Mouse (Mus musculus): ENCODE results near the gene Lyzl4. TPM values are rescaled to one million over a fixed set of nuclear protein-coding genes. Genes with fewer than 3 reads are reported as not detected.

Gene Lyzl4
- polyA plus RNA-seq, 1 experiment: 0.31 TPM

DNA sequence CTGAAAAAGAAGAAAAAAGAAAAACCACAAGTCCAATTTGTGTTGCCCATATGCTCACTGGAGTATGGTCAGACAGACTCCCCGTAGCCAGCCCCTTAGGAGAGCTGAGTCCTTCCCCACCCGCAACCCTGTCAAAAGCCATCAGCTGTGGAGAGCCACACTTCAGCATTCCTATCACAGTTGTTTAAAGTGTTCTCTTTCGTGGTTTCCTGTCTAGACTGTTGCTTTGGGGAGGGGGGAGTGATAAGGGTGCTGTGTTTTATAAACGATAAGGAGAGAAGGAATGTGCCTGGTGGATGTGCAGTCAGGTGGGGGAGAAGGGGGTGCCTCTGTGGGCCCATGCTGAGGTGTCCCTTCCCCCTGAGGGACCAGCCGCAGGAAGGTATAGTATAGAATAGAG lies 28.7 kb downstream of the Lyzl4 start:
- Histone ChIP-seq H3K27ac (ENCODE audit: control insufficient read depth, insufficient read depth, low read length) (no peak overlapping the region), H3K4me1 (replicated peaks; ENCODE audit: control insufficient read depth, insufficient read depth, low read length) (no peaks in the 10 kb centered on the region), H3K27me3 (ENCODE audit: control insufficient read depth, insufficient read depth, low read length) (no peaks in the 10 kb centered on the region), H3K4me3 (ENCODE audit: control insufficient read depth, insufficient read depth, low read length) (no peak overlapping the region), H3K36me3 (ENCODE audit: control insufficient read depth, insufficient read depth, low read length) (no peaks in the 10 kb centered on the region)
- WGBS: 13% methylated on average over 5 of the region's 5 CpGs
- no peak for DNase-seq
- TF ChIP-seq POLR2A (IDR thresholded peaks at IDR 0.05; ENCODE audit: control insufficient read depth, extremely low read depth, insufficient read depth, low read length, poor library complexity): no peak
- TF ChIP-seq CTCF (IDR thresholded peaks at IDR 0.05; ENCODE audit: borderline replicate concordance, control insufficient read depth, extremely low read depth, insufficient read depth, low read length, poor library complexity): no peak

DNA sequence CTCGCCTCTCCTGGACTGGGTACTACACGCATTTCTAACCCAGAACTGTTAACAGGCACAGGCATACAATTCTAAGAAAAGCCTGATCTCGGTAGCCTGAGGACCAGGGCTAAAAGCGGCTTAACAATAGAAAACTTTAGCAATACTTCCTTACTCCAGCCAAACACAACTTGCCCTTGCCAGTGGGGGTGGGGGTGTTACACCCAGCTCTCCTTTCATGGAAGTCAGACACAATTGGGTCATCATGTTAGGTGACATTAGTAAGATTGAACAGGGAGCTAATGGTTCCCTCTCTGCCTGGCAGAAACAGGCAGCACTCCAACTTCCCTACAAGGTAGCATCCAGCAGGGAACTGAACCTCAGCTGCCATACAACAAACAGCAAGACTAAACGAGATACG lies 32.5 kb downstream of the Lyzl4 start:
- TF ChIP-seq CTCF (IDR thresholded peaks at IDR 0.05; ENCODE audit: borderline replicate concordance, control insufficient read depth, extremely low read depth, insufficient read depth, low read length, poor library complexity) (no peak), POLR2A (IDR thresholded peaks at IDR 0.05; ENCODE audit: control insufficient read depth, extremely low read depth, insufficient read depth, low read length, poor library complexity) (no peak)
- 50% methylated on average over 6 of the region's 6 CpGs for WGBS
- H3K4me3 ChIP-seq (ENCODE audit: control insufficient read depth, insufficient read depth, low read length): no peak overlapping the region
- no peaks in the 10 kb centered on the region for H3K27me3 ChIP-seq (ENCODE audit: control insufficient read depth, insufficient read depth, low read length)
- no peaks in the 10 kb centered on the region for H3K4me1 ChIP-seq (replicated peaks; ENCODE audit: control insufficient read depth, insufficient read depth, low read length)
- H3K27ac ChIP-seq (ENCODE audit: control insufficient read depth, insufficient read depth, low read length): no peak overlapping the region
- no peak for DNase-seq
- no peaks in the 10 kb centered on the region for H3K36me3 ChIP-seq (ENCODE audit: control insufficient read depth, insufficient read depth, low read length)

DNA sequence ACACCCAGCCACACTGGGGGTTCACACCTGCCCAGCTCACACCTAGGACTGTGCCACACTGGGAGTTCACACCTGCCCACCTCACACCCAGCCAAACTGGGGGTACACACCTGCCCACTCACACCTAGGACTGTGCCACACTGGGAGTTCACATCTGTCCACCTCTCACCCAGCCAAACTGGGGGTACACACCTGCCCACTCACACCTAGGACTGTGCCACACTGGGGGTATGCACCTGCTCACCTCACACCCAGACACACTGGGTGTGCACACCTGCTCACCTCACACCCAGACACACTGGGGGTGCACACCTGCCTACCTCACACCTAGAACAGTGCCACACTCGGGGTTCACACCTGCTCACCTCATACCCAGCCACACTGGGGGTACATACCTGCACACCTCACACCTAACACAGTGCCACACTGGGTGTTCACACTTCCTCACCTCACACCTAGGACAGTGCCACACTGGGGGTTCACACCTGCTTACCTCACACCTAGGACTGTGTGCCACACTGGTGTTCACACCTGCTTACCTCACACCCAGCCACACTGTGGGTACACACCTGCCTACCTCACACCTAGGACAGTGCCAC lies 35.3 kb downstream of the Lyzl4 start:
- H3K4me1 ChIP-seq (replicated peaks; ENCODE audit: control insufficient read depth, insufficient read depth, low read length): peaks cover 4% of the 10 kb centered on the region
- no peak for TF ChIP-seq CTCF (IDR thresholded peaks at IDR 0.05; ENCODE audit: borderline replicate concordance, control insufficient read depth, extremely low read depth, insufficient read depth, low read length, poor library complexity)
- TF ChIP-seq POLR2A (IDR thresholded peaks at IDR 0.05; ENCODE audit: control insufficient read depth, extremely low read depth, insufficient read depth, low read length, poor library complexity): no peak
- no peak overlapping the region for H3K27ac ChIP-seq (ENCODE audit: control insufficient read depth, insufficient read depth, low read length)
- no peaks in the 10 kb centered on the region for H3K27me3 ChIP-seq (ENCODE audit: control insufficient read depth, insufficient read depth, low read length)
- no peak for DNase-seq
- WGBS: 69% methylated on average over 1 of the region's 1 CpGs
- no peak overlapping the region for H3K4me3 ChIP-seq (ENCODE audit: control insufficient read depth, insufficient read depth, low read length)
- H3K36me3 ChIP-seq (ENCODE audit: control insufficient read depth, insufficient read depth, low read length): no peaks in the 10 kb centered on the region

DNA sequence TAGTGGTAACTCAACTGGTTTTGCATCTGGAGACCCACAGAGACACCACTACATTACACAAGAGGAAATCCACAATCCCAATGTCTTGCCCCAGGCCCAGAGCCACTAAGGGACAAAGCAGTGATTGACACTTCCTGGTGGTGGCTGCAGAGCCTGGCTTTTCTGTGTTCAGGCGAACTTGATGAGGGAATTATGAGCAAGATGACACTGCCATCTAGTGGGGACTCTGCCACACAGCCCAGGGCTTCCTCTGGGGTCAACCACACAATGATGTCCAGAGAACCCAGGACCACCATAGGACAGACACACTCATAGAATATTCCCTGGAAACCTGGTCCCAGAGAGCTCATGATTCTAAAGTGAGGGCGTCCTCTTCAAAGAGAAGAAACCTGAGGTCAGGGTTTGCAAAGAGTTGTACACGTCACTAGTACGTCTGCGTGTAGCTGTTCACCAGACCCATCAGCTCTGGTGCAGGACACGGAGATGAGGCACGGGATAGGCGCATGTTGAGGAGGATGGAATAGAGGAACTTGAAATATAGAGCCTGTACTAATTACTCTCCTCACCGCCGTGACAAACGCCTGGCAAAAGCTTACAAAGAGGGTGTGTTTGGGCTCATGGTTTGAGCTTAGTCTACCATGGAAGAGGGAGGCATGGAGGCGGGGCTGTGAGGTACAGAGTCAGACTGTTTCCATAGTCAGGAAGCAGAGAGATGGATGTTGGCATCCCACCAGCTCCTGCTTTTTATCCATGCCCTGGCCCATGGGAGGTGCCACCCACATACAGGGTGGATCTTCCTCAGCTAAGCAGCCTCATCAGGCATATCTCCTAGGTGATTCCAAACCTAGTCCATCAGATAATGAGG lies 36.2 kb downstream of the Lyzl4 start:
- Histone ChIP-seq H3K27me3 (ENCODE audit: control insufficient read depth, insufficient read depth, low read length) (no peaks in the 10 kb centered on the region), H3K4me3 (ENCODE audit: control insufficient read depth, insufficient read depth, low read length) (no peak overlapping the region)
- peak; percentile 56 for DNase-seq

GRCm38 (mm10) chr9:121602381-121602780 lies 39.5 kb downstream of the Lyzl4 start:
- TF ChIP-seq POLR2A (IDR thresholded peaks at IDR 0.05; ENCODE audit: control insufficient read depth, extremely low read depth, insufficient read depth, low read length, poor library complexity): no peak
- no peak for TF ChIP-seq CTCF (IDR thresholded peaks at IDR 0.05; ENCODE audit: borderline replicate concordance, control insufficient read depth, extremely low read depth, insufficient read depth, low read length, poor library complexity)

More for the DNA sequence above, 36.2 kb downstream of the Lyzl4 start:
- no peaks in the 10 kb centered on the region for H3K36me3 ChIP-seq (ENCODE audit: control insufficient read depth, insufficient read depth, low read length)
- H3K27ac ChIP-seq (ENCODE audit: control insufficient read depth, insufficient read depth, low read length): no peak overlapping the region
- peaks cover 4% of the 10 kb centered on the region for H3K4me1 ChIP-seq (replicated peaks; ENCODE audit: control insufficient read depth, insufficient read depth, low read length)
- 66% methylated on average over 12 of the region's 12 CpGs for WGBS
- TF ChIP-seq POLR2A (IDR thresholded peaks at IDR 0.05; ENCODE audit: control insufficient read depth, extremely low read depth, insufficient read depth, low read length, poor library complexity) (no peak), CTCF (IDR thresholded peaks at IDR 0.05; ENCODE audit: borderline replicate concordance, control insufficient read depth, extremely low read depth, insufficient read depth, low read length, poor library complexity) (peak; percentile 54; the same call in 1 of the 2 replicates)

DNA sequence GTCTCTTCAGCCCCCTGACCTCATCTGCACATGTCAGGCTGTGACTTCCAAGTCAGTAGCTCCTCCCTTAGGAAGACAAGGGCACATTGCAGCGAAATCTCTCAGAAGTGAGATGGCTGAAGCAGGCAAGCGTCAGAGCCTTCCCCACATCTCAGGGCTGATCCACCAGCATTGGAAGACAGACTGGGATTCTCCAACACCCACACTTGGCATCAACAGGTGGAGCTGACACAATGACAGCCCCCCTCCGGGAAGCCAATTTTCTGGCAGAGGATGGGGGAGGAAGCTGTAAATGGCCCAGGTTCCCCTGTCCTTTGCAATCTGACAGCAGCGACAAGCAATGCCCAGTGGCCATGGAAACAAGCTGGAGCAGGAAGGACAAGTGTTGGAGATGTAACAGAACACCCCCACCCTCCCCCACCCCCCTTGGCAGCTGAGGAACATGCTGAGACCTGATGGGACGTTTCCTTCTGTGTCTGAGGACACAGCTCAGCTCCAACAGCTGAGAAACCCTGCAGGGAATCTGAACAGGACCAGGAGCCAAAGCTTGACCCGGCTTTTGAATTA lies 41.0 kb downstream of the Lyzl4 start:
- 53% methylated on average over 6 of the region's 6 CpGs for WGBS
- TF ChIP-seq CTCF (IDR thresholded peaks at IDR 0.05; ENCODE audit: borderline replicate concordance, control insufficient read depth, extremely low read depth, insufficient read depth, low read length, poor library complexity) (no peak), POLR2A (IDR thresholded peaks at IDR 0.05; ENCODE audit: control insufficient read depth, extremely low read depth, insufficient read depth, low read length, poor library complexity) (no peak)
- Histone ChIP-seq H3K27me3 (ENCODE audit: control insufficient read depth, insufficient read depth, low read length) (no peaks in the 10 kb centered on the region), H3K36me3 (ENCODE audit: control insufficient read depth, insufficient read depth, low read length) (no peaks in the 10 kb centered on the region), H3K4me3 (ENCODE audit: control insufficient read depth, insufficient read depth, low read length) (no peak overlapping the region), H3K27ac (ENCODE audit: control insufficient read depth, insufficient read depth, low read length) (no peak overlapping the region), H3K4me1 (replicated peaks; ENCODE audit: control insufficient read depth, insufficient read depth, low read length) (peaks cover 4% of the 10 kb centered on the region)
- no peak for DNase-seq

More at GRCm38 (mm10) chr9:121602381-121602780, 39.5 kb downstream of the Lyzl4 start:
- 7% methylated on average over 2 of the region's 2 CpGs for WGBS
- H3K4me1 ChIP-seq (replicated peaks; ENCODE audit: control insufficient read depth, insufficient read depth, low read length): peaks cover 4% of the 10 kb centered on the region
- H3K36me3 ChIP-seq (ENCODE audit: control insufficient read depth, insufficient read depth, low read length): no peaks in the 10 kb centered on the region
- DNase-seq: no peak
- no peaks in the 10 kb centered on the region for H3K27me3 ChIP-seq (ENCODE audit: control insufficient read depth, insufficient read depth, low read length)
- no peak overlapping the region for H3K27ac ChIP-seq (ENCODE audit: control insufficient read depth, insufficient read depth, low read length)
- H3K4me3 ChIP-seq (ENCODE audit: control insufficient read depth, insufficient read depth, low read length): no peak overlapping the region

Measured in thymus, adult 2 months (tissue).